Mouse (Mus musculus) left cerebral cortex, adult 18-20 months (tissue): ENCODE measurements around the gene Ptprq. TPM values are rescaled to one million over a fixed set of nuclear protein-coding genes. Genes with fewer than 3 reads are reported as not detected.

Experiments used
- DNase-seq, 2 experiments: peaks; one replicate each; pipeline ENCODE4 v3.0.0; 2021 to 2022; ENCODE audit warnings: low spot score in 2 of 2, mixed read lengths in 1 of 2
- long read RNA-seq, 2 experiments: library from polyadenylated mRNA; stranded (forward); transcript quantifications; one replicate each; pipeline ENCODE4 v2.0.0; 2021
- total RNA-seq, 2 experiments: library from RNA; stranded (reverse); gene quantifications; 2 replicates each; pipeline ENCODE4 v1.2.3; 2021

Ptprq gene
- under 1 TPM; 0.07 to 0.12 TPM for total RNA-seq
- long read RNA-seq, experiment 1, result 0 reads
- long read RNA-seq, experiment 2, result 0 reads

DNA sequence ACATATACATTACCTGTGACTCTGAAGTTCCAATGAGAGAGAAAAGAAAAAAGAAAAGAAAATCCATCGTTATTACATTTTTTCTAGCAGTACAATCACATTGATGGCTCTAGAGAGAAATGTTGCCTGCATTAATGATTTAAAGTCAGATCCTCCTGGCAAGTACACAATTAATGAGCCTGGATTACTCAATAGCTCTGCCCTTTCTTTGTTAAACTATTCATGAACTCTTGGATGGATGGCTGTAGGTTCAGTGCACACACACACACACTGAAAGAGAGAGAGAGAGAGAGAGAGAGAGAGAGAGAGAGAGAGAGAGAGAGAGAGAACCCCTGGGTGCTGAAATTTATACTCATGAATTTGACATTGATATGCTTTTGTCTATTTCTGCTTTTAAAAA is at the start of gene Ptprq:
TSS of gene Ptprq (minus strand) at position 246 of the 400 bp plus-strand sequence.
- no peak for DNase-seq

- DNase-seq, result no peak
These were observed 39.8 kb upstream of the Ptprq start for GRCm38 (mm10) chr10:107759624-107760023.

- no peak for DNase-seq
These were observed 33.6 kb upstream of the Ptprq start for GRCm38 (mm10) chr10:107753471-107753870.

DNA sequence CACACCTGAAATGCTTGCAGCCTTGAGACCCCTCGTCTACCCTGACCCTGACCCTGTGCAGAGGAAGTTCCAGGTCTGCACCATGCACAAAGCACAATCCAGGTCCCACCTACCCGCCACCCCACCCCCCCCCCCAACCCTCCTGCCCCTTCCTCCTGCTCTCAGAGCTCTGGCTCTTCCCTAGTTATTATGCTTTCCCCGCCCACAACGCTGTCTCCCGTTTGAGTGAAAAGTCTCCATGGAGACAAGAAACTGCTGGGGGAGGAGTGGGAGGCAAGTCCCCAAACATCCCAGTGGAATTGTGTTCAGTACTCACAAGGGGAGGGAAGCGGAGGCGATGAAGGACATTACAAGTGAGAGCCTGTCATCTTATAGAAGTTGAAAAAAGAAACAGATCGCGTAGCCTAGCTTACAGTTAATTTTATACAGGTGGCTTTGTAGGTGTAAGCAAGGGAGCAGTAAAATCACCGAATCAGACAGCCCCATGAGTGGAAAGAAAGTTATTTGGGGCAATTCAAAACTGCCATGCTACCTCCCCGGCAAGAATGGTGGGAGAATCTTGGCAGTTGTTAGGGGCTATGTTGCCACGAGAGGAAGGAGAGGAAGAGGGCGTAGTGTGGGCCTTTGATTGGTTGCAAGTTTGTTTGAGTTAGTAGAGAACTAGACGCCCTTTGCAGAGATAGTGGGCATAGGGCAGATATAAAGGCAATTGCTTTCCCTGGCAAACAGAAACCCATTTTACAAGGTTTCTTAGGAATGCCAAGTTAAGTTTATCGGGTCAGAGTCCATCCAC is 32.7 kb upstream of the Ptprq start:
- DNase-seq, result peak; percentile 69 to 83

DNA sequence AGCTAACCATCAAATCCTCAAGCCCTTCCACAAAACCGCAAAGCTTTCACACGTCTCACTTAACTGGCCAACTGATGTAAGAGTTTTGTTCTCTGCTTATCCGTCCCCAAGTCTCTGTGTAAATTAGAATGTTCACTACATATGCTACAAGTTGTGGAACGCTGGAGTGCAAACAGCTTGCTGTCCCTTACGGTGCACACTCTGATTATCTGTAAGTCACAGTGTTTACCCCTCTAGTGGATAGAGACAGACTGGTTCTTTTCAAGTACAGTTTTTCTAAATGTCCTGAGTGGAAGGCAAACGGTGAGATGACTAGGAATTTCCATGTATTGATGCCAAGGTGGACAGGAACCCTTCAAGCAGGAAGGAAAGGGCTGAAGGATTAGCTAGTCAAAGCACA is 32.1 kb upstream of the Ptprq start:
- no peak for DNase-seq

GRCm38 (mm10) chr10:107747566-107747965 is 27.7 kb upstream of the Ptprq start:
- DNase-seq, result peak; percentile 34 to 36

DNA sequence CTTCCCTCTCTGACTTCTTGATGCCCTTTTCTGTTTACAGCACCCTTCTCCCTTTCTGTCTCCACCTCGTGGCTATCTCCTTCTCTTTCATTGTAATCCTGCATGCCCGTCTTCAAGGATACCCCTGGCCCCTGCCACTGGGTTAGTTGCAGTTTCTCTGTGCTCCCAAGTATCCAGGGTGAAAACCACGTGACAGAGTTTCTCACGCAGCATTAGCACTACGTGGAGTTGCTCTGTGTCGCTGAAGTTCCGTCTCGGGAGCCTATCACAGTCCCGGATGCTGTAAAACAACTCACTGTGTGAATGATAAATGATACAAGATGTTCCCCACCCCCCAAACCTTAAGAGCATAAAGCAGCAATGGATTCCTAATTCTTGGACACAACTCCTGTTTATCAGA is 26.9 kb upstream of the Ptprq start:
- DNase-seq, result no peak

DNA sequence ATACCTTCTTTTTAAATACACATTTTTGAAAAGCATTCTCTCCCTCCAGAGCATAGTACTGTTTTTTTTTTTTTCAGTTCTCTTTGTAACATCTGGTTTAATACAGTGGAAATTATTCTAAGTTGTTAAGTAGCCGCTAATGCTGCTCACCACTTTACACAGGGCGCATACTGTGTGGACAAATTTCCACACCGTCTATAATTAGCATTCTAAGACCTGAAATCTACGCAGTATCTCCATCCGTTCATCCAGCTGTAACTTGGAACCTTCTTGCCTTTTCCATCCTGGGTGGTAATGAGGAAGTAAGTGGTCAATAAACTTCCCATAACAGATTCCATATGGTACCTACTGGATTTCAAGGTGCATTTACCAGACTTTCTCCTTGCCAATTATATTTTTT is 20.0 kb upstream of the Ptprq start:
- no peak for DNase-seq

DNA sequence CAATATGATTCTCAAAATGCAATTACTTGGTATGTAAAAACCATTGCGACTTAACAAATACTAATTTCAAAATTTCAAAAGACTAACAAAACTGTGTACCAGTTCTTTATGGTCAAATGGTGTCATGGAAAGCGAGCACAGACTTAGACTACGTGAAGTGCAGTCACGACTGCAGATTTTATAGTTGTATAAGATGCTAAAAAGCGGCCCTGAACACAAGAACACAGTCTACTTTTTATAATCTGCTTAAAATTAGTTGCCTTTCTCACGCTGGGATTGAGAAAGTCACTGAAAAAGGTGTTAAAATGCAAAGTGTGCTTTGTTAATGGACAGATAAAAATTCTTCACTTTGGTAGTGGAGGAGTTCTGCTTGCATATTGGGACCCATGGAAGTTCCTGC is 17.9 kb upstream of the Ptprq start:
- no peak for DNase-seq

DNA sequence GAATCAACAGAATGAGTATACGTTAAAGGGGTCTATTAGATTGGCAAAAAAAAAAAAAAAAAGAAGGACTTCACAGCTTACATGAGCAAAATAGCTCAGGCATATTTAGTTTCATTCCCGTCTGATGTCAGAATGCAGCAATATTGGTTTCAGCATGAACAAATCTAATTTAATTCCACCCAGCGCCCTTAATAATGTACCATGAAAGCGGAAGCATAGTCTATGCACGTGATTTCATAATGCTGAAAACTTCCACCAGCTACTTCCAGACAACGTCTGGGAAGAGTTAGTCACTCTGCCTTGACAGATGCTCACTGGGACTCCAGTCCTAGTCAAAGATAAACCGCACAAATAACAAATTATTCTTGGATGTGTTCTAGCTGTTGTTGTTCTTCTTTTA is 15.6 kb upstream of the Ptprq start:
- no peak for DNase-seq

DNA sequence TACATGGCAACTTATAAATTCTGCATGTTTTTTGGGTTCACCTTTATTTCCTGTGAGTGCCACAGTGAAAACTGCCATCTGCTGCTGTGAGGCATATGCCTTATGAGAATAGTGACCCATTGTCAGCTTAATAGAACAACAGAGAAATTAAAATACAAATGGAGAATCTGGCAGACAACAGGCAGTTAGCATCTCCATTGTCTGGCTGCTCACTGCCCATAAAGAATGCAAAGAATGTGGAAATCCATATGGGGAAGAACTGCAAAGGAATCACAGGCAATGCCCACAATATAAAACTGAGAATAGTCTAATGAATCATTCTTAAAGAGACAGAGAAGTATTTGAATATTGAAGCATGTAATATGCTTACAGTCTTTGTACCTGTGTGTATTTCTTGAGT is 14.5 kb upstream of the Ptprq start:
- DNase-seq, result no peak

GRCm38 (mm10) chr10:107725631-107726030 is 5.8 kb upstream of the Ptprq start:
- no peak for DNase-seq

DNA sequence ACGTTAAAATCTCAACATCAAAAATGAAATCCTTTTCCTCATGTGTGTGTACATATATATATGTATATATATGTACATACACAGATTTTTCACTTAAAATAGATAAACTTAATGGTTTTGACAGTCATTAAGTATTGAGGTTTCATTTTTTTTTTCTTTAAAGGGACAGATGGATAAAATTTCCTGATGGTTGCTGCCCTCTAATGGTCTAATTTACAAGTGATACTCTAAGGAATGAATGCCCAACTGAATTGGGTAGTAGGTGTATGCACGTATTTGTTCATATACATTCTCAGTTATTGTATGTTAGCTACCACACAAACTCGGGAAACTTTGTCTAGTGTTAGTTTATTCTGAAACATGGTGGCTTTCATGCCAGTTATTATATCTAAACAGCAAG is 15.4 kb downstream of the Ptprq start:
- no peak for DNase-seq

DNA sequence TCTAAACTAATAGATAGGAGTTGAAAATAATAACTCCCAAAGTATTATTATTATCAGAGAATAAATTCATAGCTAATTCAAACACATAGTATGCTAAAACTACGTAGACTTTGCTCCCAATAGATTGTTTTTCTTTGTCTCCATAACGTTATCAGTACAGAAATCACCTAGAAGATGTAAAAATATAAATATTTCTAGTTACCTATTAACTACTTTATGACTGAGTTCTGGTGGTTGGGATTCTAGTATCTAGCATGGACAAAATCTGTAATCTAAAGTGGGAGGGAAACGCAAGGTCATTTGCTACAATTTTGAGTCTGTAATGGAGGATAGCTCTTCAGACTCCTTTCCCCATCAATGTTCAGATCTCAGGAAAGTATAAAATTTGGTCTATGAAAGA is 18.9 kb downstream of the Ptprq start:
- no peak for DNase-seq

GRCm38 (mm10) chr10:107698716-107699115 is 21.1 kb downstream of the Ptprq start:
- no peak for DNase-seq

DNA sequence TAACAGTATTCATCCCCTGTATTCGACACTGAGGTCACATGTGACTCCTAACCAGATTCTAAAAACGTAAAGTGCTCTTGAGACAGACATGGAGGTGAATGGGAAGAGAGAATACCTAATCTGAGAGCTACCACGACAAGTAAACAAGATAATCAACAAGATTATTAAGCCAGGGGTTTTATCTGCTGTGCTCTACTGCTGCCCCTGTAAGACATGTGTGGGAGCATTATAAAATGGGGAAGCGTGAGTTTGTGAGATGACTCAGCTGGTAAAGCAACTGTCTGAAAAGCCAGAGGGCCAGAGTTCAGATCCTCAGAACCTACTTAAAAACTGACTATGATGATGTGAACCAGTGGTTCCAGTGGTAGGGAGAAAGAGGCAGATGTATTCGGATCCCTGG is 22.7 kb downstream of the Ptprq start:
- no peak for DNase-seq

GRCm38 (mm10) chr10:107687382-107687781 is 32.5 kb downstream of the Ptprq start:
- no peak for DNase-seq

DNA sequence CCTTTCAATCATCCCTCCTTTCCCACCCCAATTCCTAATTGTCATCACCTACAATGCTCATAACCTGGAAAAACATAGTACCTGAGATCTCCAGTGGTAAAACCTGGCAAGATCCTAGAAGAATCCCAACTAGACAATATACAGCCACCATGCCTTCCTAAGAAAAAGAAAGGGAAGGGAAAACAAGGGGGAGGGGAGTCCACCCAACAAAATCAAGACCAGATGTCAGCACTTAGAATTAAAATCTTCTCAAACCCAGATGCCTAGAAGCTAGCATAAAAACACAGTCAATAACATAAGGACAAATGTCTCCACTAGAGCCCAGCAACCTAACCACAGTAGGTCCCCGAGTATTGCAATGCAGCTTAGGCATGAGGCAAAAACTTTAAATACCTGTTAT is 43.9 kb downstream of the Ptprq start:
- no peak for DNase-seq

- no peak for DNase-seq
These were observed 51.3 kb downstream of the Ptprq start for GRCm38 (mm10) chr10:107668374-107669094.

DNA sequence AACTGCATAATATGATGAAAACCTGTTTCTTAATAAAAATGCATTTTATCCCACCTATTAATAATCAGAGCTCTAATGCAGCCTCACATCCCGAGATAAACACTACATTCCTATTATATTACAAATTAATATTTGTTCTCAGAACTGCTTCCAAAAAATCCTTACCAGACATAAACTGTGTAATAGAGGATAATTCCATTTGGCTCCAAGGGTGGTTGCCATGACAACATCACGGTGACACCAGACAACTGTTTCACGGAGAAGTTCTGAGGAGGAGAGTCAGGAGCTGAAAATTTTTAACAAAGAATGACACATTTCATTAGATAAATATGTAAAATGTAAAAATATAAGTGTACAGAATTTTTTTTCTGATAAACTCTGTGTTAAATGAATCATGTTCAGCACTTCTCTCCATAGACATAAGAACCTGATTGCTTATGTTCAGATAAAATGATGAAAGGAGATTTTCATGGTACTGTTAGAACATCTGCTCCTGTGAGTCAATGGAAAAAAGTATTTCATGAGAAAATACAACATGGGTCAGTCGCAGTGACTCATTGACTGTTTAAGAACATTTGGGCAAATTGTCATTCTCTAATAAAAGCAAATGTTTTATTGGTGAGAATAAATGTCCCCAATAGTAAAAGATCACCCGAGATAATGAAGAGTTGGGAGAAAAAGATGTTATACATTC is 57.3 kb downstream of the Ptprq start:
- peak in 1 of 2 experiments; percentile 8 for DNase-seq

DNA sequence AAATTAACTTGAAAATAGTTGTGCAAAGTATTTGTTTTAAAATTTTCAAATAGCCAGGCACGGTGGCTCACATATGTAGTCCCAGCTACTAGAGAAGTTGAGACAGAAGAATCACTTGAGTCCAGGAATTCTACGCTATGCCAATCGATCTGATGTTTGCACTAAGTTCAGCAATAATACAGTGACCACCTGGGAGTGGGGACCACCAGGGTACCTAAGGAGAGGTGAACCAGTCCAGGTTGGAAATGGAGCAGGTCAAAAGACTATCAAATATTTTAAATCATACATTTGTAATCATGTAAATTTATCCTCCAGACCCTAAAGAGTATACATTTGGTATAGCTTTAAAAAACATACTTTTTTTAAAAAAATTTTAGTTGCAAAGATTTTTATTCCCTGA is 57.9 kb downstream of the Ptprq start:
- DNase-seq, result no peak

- DNase-seq, result no peak
These were observed 60.7 kb downstream of the Ptprq start for GRCm38 (mm10) chr10:107659141-107659540.
